Mouse (Mus musculus) midbrain, embryonic 10.5 days (tissue): ENCODE measurements around the gene Lrrc8e. TPM values are rescaled to one million over a fixed set of nuclear protein-coding genes. Genes with fewer than 3 reads are reported as not detected.

ENCODE experiments used
- DNase-seq: peaks from one replicate; pipeline ENCODE4 v3.0.0-alpha.2; 2017; ENCODE audit warnings: low spot score
- H3K27ac ChIP-seq: fragments of 300-500 bp; sonication (generic); replicated peaks from 2 replicates; pipeline ENCODE4 v1.5.1; 2016; ENCODE audit warnings: mild to moderate bottlenecking
- H3K27me3 ChIP-seq: fragments of 300-500 bp; sonication (generic); 2 replicates; pipeline ENCODE4 v1.6.1; 2016; ENCODE audit warnings: low read depth, mild to moderate bottlenecking; ENCODE audit not compliant: poor library complexity, severe bottlenecking
- H3K36me3 ChIP-seq: fragments of 300-500 bp; sonication (generic); 2 replicates; pipeline ENCODE4 v1.6.1; 2016; ENCODE audit warnings: mild to moderate bottlenecking, moderate library complexity
- H3K4me1 ChIP-seq: fragments of 300-500 bp; sonication (generic); 2 replicates; pipeline ENCODE4 v1.6.1; 2016
- H3K4me3 ChIP-seq: fragments of 300-500 bp; sonication (generic); 2 replicates; pipeline ENCODE4 v1.5.1; 2016; ENCODE audit warnings: mild to moderate bottlenecking, moderate library complexity
- H3K9me3 ChIP-seq: fragments of 300-500 bp; sonication (generic); replicated peaks from 2 replicates; pipeline ENCODE4 v1.6.1; 2016; ENCODE audit warnings: mild to moderate bottlenecking
- WGBS: fragments of 180-500 bp; shearing (Covaris S2); methylation state at CpG from one replicate; pipeline ENCODE4 v1.1.7; 2016; 5-methylcytosine and 5-hydroxymethylcytosine counted together
- polyA plus RNA-seq: library from polyadenylated mRNA; unstranded; fragments of >200 nt; fragmentation: Nextera tagmentation; extraction: Ambion mirVana; gene quantifications from 2 replicates; pipeline ENCODE4 v1.2.1, GENCODE M21; 2016

Gene Lrrc8e
- polyA plus RNA-seq, 1 experiment from 2014 or later, result 0.19 TPM

DNA sequence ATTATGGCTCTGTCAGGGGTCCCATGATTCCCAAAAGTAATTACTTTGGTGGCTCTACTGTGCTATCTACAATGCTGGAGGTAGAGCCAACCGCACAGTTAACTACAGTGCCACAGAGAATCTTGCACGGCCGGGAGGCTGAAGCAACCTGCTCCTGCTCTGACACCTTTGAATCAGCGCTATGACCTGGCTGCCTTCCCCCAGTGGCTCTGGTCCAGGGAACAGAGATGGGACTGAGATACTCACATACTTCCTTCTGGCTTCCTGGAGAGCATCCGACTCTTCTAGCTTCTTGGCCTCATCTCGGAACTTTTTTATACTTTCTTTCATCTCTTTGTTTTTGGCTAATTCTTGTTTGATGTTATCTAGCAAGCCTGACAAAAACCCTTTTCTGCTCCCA lies 43.0 kb downstream of the Lrrc8e start:
- WGBS, result 96% methylated on average over 6 of the region's 6 CpGs
- H3K27me3 ChIP-seq, result no peaks in the 10 kb centered on the region
- no peak overlapping the region for H3K4me3 ChIP-seq
- DNase-seq, result no peak
- H3K27ac ChIP-seq, result no peak overlapping the region
- no peaks in the 10 kb centered on the region for H3K9me3 ChIP-seq
- H3K36me3 ChIP-seq, result peaks cover 96% of the 10 kb centered on the region
- peaks cover 2% of the 10 kb centered on the region for H3K4me1 ChIP-seq

DNA sequence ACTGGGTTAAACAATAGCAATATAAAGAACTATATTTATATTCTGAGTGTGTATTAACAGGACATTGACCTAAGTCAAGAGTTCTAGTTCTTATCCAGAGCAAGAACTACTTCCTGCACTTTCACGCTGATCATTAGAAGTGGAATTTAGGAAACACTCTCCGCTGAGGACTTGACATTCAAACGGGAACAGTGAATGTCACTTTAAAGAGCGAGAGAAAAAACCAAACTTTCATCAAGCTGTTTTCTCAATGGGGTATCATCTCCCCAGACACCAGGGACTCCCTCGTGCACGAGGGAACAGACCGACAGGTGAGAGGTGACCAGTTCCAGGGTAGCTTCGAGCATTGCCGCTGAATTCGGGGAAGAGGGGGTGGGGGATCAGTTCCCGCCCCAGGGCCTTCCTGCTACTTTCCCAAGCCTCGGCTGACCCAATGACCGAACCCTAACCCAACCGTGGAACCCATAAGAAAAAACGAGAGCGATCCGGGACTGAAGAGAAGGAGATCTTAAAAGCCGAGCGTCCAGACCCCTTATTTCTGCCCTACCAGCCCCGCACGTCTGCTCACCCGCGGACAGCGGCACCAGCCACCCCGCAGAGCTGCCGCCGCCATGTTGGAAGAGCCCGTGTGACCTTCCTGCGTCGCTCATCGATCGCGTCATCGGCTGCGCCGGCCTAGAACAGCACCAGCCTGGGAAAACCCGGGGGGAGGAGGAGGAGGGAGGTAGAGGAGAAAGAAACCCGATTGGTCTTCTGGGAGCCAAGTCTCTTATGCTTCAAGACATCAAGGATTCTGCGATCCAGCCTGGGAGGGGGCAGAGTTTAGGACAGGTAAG lies 48.9 kb downstream of the Lrrc8e start, which contains the start of gene Timm44:
Timm44 (minus strand) TSS at position 639 of the 836 bp plus-strand sequence.
- peaks cover 12% of the 10 kb centered on the region for H3K4me1 ChIP-seq
- peak; percentile 95 for DNase-seq
- WGBS, result under 1% methylated on average over 39 of the region's 39 CpGs
- peaks cover 37% of the 10 kb centered on the region for H3K36me3 ChIP-seq
- H3K27me3 ChIP-seq, result no peaks in the 10 kb centered on the region
- H3K27ac ChIP-seq, result peak within 1 kb of the TSS; percentile 91
- H3K4me3 ChIP-seq, result peak within 1 kb of the TSS; percentile 91
- no peaks in the 10 kb centered on the region for H3K9me3 ChIP-seq

DNA sequence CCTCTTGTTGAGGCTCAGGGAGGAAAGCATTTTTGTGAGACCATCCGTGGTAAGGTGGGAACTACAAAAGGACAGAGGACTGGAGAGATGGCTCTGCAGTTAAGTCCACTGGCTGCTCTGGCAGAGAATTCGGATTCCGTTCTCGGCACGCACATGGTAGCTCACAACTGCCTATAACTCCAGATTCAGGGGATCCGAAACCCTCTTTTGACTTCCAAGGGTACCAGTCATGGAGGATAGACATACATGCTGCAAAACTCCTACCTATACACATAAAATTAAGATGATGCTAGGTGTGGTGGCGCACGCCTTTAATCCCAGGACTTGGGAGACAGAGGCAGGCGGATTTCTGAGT lies 49.5 kb downstream of the Lrrc8e start:
- peaks cover 31% of the 10 kb centered on the region for H3K36me3 ChIP-seq
- H3K27me3 ChIP-seq, result no peaks in the 10 kb centered on the region
- H3K4me3 ChIP-seq, result peak overlapping the region; percentile 91
- 35% methylated on average over 9 of the region's 9 CpGs for WGBS
- no peak for DNase-seq
- H3K27ac ChIP-seq, result peak overlapping the region; percentile 91
- H3K4me1 ChIP-seq, result peaks cover 12% of the 10 kb centered on the region
- H3K9me3 ChIP-seq, result no peaks in the 10 kb centered on the region

Other genes starting within 250 kb of the Lrrc8e start
- not detected in 2 replicates for gene Cd209f, start 121.0 kb upstream of the Lrrc8e start, polyA plus RNA-seq
- not detected in 2 replicates for gene Cd209g, start 92.7 kb upstream of the Lrrc8e start, polyA plus RNA-seq
- gene Evi5l, start 60.3 kb upstream of the Lrrc8e start, polyA plus RNA-seq, result 24.9 and 38.1 TPM in 2 replicates
- gene Prr36, start 9.4 kb upstream of the Lrrc8e start, polyA plus RNA-seq, result 10.8 and 18.6 TPM in 2 replicates
- gene Map2k7, start 11.9 kb downstream of the Lrrc8e start, polyA plus RNA-seq, result 31.5 and 39.0 TPM in 2 replicates
- gene Gm49320, start 12.0 kb downstream of the Lrrc8e start, polyA plus RNA-seq, result 0.43 and 1.3 TPM in 2 replicates
- gene Tgfbr3l, start 21.4 kb downstream of the Lrrc8e start, polyA plus RNA-seq, result 2.6 and 3.6 TPM in 2 replicates
- gene Snapc2, start 26.3 kb downstream of the Lrrc8e start, polyA plus RNA-seq, result 65.2 and 68.0 TPM in 2 replicates
- 122 and 148 TPM in 2 replicates for gene Ctxn1, start 32.4 kb downstream of the Lrrc8e start, polyA plus RNA-seq
- gene Timm44, start 49.1 kb downstream of the Lrrc8e start, polyA plus RNA-seq, result 61.9 and 66.9 TPM in 2 replicates
- 23.2 and 24.5 TPM in 2 replicates for gene Ccl25, start 98.4 kb downstream of the Lrrc8e start, polyA plus RNA-seq
- 339 and 364 TPM in 2 replicates for gene Elavl1, start 98.6 kb downstream of the Lrrc8e start, polyA plus RNA-seq